Mouse (Mus musculus): Measurements from ENCODE around the gene Ncf4.
A peak's percentile ranks its signal among the peaks of the same experiment; 100 is the strongest.

The Ncf4 gene

DNA sequence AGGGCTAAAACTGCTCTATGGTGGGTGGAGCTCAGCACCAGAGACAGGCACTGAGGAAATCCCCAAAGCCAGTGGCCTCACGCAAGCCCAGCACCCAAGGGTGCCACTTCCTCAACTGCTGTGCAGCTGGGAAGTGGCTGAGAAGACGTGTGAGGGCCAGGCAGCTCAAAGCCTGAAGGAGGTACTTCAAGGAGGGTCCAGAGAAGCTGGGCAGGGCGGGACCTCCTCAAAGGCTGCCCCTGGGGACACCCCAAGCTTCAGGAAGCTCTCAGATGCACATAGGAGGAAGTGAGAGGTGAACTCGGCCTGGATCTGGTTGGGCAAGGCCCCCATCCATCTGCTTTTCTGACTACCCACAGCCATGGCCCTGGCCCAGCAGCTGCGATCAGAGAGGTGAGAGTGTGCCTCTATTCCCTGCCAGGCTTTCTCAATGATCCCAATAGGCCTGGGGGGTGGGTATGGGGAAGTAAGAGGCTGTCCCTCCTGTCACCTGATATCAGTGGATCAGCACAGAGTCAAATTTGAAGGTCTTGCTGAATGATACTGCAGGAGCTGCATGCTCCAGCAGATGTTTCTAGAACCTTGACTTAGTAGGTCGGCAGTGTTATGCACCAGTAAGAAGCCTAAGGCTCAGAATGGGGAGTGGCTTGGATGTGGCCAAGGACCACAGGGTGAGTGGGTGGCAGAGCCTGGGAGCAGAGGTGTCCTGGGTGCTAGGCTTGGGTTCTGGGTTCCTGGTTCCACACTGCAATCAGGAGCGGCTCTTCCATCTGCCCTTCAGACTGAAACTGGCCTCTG is at the start of gene Ncf4:
Ncf4 (plus strand) TSS at position 107 of the 798 bp plus-strand sequence.
- peak; percentile 20 for DNase-seq

DNA sequence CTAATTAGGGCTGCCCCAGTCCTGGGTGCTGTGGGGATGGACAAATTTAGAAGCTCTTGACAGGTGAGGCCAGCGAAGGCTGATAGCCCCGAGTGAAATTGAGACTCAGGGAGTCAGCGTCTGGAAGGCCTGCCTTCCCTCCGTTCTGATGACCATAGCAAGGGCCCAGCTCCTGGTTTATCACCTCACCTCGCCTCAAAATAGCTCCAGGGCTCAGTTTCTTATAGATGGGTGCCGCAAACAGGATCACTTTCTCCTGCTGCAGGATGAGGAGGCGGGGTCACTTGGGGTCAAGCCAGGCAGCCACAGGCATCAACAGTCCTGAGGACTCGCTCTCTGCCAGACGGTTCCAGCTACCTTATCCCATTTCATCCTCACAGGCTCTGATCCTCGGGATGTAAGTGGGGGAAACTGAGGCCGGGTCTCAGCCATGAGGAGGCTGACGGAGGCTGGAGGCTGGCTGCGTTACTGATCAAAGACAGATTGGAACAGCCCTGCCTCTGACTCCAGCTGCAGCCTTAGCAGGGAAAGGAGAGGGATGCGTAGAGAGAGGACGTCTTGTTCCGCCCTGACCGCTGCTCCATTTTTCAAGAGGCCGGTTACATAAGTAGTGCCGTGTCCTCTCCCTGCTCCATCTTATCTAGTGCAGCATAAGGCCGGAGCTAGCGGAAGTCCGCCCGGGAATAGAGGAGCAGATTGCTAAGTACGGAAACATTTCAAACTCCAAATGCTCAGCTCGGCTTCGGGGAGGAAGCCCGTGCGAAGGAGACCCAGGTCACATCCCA is 49.3 kb upstream of the Ncf4 start:
- no peak for DNase-seq

DNA sequence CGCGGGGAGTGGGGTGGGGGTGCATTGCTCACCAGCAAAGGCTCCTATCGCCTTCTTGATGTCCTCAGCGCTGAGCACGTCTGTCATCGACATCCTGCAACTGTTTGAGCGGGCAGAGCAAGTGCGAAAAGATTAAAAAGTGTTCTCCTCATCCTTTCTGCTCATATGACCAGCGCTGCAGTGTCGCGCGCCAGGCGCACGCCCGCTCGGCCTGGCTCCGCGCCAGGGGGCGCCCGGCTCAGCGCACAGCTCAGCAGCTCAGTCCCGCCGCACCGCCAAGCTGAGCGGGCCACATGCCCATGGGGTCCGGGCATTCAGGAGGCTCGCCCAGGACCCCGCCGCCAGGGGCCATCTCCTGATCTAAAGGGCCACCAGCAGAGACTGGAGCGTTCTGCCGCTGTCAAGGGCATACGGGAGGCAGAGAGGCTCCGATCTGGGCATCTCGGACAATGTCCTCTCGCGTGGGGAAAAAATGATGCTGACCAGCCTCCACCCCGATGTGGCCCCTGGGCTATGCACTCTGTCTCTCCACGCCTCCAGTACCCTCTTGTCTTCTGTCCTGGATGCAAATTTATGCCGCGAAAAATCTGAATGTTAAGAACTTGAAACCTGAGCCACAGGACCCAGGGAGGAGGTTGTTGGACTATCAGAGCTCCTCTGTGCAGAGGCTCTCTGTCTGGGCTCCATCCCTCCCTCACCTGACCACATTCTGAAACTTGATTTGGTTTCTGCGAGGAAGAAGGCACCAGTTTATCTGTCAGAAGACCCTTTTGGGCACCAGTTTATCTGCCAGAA is 40.4 kb upstream of the Ncf4 start:
- DNase-seq: no peak

DNA sequence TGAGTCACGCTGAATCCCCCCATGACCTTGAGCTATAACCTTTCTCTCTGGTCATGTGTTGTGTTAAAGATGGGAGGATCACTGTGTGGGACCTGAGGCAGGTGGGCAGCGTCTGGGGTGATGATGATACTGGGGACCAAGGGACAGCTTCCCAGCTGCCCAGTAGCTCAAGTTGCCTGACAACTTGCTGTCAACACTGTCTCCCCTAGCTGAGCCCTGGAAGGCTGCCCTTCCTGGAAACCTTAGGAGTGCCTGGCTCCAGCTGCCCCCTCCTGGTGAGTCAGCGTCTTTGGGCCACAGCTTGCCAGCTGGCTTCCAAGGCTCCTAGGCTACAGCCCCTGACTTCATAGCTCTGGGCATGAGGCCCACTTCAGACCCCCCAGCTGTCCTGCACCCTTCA is 39.4 kb upstream of the Ncf4 start:
- DNase-seq: peak; percentile 17

DNA sequence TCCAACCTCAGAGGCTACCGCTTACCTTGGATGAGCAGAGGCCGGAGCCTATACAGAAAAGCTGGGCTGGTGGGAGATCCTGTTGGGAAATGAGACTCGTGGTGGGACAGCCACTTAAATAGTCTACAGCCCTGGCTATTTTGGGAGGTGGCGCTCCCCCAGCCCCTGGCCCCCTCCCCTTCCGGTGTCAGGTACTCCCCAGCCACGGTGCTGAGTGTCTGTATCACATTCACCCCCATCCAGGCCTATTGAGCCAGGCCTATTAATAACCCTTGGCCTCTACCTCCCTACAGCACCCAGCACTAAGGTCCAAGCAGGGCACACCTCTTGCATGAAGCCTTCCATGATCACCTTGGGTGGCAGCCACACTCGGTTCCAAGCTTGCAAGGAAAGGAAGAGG is 38.3 kb upstream of the Ncf4 start, which contains the start of gene Pvalb:
Pvalb (minus strand) TSS at position 89 of the 400 bp plus-strand sequence.
- DNase-seq: no peak

DNA sequence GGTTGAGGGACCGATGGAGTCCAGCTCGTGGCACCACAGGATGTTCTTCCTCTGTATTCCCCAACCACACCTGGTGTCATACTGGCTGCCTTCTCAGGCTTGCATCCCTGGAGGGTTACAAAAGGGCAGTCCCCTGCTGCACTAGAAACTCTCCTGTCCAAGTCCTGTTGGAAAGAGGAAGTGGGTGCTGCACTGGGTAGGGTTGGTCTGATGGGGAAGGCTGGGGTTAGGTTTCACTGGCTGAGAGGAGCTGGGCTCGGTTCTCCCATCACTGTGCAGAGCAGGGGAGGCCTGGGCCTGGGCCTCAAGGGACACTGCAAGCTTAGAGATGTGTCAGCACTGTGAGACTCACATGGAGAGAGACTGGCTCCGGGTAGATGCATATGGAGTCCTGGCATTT is 34.4 kb upstream of the Ncf4 start:
- no peak for DNase-seq

DNA sequence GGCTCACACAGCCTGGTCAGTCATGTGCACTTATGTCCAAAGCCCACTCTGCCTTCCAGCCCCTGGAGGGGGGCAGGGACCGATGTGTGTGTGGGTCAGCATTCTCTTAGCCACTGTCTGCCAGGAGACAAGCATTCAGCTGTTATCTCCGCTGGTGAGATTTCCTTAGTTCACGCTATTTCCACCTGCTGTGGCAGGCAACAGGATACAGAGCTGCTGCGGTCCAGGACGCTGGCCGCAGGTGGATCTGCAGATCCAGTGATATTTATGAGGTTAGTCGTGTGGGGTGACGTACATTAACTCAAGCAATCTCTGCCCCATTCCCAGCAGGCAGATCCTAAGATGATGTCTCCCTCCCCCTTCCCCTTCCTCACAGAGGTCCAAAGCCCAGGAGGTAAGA is 33.2 kb upstream of the Ncf4 start:
- no peak for DNase-seq

DNA sequence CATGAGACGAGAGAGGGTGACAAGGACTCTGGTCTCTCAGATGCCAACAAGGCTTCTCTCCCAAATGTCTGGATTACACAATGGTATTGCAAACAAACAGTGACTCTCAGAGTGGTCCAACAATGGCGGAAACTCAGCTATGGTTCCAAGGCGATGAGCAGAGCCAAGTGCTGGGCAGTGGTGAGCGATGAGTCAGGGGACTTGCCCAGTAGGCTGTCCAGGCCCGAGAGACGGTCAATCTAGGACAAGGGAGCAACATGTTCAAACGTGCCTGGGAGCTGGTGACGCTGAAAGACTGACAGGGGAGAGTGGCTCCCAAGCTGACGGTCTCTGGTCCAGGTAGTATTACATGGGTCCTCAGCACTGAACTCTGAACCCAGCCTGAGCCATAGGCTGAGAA is 29.3 kb upstream of the Ncf4 start:
- no peak for DNase-seq

DNA sequence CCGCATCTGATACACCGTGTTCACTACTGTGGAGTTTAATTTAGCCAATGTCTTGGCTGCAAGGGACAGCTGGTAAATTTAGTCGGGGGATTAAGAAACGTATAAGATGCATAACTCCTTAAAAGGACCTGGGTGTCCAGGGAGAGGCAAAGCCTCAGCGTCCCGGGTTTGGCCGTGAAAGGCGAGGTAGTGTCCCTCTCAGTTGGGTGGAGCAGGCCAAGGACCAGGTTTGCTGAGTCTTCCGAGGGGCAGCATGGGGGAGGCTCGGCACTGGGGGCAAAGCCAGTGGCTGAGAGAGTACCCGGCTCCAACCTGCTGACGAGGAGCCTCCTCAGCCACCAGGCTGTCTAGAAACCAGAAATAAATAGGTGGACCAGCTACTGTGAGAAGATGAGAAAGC is 16.8 kb upstream of the Ncf4 start:
- no peak for DNase-seq

DNA sequence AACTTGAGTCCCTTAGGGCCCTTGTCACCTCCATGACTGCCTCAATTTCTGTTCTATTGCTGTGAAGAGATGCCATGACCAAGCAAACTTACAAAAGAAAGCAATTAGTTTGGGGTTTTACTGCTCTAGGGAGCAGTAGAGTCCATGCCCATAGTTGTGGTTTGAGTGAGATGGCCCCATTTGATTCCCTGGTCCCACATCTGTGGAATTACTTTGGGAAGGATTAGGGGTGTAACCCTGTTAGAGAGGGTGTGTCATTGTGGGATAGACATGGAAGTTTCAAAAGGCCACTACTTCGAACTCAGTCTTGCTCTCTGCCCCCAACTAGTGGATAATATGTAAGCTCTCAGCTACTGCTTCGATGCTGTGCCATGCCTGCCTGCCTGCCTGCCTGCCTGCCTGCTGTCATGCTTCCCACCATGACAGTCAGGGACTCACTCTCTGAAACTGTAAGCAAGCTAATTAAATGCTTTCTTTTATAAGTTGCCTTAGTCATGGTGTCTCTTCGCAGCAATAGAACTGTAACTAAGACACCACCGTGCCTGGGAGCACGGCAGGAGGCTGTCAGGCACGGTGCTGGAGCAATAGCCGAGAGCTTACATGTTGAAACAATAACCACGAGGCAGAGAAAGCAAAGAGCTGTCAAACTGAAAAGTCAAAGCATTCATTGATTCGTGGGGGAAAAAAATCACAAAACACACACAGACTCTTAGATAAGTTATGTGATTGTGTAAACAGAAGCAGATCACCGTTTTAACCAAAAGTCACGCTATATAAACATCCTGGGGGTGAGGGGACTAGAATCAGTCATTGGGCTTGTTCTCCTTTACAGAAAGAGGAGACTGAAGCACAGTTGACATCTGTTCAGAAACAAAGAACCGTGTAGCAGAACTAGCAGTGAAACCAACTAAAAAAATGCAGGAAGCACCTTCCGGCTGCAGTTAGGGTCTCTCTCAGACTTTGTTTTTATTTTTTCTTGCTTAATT is 13.0 kb upstream of the Ncf4 start:
- DNase-seq: no peak

DNA sequence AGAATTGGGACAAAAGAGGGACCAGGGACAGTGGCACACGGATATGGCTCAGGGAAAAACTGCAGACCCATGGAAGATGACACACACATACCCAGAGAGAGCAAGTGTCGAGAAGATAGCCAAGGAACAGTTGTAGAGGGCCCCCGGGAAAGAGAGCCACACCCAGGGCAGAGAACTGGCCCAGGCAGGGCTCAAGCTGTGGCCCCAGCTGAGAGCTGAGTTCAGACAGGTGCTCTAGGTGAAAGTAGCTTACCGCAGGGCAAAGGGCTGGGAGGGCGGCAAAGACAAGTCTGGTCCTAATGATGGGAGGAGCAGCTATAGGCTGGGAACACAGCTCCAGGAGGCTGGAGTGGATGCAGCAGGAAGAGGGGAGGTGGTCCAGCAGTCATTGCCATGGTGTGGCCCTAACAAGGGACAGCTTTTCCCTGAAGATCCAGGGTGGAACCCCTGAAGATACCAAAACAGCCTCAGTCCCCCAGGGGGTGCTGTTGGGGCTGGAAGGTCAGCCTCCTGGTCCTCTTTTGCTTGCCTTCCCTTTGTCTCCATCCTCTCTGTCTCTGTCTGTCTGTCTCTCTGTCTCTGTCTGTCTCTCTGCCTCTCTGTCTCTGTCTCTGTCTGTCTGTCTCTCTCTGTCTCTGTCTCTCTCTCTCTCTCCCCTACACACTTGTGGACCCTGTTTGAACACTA is 9.6 kb upstream of the Ncf4 start:
- no peak for DNase-seq

DNA sequence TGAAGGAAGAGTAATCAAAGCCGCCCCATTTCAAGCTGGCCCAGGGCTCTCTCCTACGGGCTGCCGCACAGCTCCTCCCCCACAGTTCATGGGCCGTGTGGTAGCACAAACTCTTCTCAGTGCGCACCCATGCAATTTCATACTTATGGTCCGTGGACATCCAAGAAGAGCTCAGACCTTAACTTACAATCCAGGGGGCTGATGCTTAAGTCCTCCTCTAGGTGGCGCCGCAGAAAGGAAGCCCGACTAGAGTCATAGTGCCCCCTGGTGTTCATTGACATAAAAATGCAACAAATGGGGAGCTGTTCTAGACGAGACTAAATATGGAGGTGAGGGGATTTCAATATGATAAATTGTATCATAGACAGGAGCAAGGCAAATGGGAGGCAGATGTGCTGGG is 5.1 kb upstream of the Ncf4 start:
- peak; percentile 64 for DNase-seq

DNA sequence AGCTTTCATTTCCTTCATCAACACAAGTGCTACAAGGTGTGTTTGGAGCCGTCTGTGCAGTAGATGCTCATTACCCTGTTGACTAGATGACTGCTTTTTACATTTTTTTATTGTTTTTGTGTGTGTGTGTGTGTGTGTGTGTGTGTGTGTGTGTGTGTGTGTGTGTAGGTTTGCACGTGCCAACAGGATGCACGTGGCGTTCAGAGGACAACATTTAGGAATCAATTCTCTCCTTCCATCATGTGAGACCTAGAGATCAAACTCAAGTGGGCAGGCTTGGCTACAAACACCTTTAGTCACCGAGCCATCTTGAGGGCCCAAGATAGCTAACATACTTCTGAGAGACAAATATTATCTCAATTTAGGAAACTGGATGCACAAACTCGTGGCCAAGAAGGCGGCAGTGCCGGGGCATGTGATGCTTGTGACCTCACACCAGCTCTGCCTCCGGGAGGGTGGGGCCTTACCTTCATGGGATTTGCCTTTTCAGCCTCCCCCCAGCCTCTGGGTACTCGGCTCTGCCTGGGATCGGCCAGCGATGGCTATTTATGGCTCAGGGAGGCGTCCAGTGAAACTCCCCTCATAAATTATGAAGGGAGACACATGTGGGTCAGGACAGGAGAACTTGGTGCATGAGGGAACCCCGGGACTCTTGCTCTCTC is 4.5 kb upstream of the Ncf4 start:
- no peak for DNase-seq

DNA sequence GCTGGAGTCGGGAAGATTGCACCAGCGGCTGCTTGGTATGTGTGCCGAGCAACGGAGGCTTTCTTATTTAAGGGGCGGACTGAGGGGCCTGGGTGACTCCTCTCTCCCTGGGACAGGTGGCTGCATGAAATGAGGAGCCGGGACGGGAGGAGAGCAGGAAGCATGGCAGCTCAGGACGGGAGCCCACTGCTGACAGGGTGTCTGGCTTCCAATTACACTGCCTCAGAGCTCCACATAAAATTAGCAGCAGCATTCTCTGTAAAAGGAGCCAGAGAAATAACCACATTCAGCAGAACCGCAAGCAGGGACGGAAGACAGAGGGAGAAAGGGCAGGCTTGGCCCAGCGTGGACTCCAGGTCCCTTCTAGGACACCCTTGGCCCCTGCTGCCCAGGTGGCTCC is 3.3 kb upstream of the Ncf4 start:
- no peak for DNase-seq

DNA sequence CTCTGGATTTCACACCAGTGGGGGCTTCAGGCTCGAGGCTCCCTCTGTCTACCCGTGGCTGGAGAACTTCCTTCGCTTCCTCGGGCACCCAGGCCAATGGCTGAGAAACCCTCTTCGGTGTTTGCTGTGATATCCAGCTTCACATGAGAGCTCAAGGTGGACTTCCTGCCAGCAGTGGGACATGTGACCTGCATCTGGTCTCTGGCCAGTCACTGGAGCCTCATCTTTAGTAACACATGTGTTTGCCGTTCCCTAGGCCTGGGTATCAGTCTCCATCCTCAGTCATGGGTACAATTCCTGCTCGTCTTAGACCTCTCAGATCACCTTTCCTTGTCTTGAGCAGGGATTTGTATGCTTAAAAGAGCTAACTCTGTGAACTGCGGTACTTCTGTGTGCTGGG is 1.5 kb upstream of the Ncf4 start:
- no peak for DNase-seq

DNA sequence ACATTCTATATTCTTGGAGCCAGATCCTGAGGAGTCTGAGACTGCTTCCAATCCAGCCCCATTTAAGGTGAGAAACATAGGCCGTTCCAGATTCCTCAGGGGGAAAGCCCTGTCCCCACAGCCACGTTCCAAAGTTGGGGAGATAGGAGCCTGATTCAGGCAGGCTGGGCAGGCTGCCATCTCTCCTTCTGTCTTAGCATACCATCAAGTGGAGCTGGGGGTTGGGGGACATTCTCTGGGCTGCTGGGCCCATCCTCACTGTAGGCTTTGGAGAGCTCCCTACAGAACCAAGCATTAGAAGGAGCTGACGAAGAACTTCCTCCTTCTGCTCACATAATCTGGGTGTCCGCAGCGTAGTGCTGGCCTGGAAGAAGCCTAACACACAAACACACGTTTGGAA is 827 bp upstream of the Ncf4 start:
- no peak for DNase-seq

DNA sequence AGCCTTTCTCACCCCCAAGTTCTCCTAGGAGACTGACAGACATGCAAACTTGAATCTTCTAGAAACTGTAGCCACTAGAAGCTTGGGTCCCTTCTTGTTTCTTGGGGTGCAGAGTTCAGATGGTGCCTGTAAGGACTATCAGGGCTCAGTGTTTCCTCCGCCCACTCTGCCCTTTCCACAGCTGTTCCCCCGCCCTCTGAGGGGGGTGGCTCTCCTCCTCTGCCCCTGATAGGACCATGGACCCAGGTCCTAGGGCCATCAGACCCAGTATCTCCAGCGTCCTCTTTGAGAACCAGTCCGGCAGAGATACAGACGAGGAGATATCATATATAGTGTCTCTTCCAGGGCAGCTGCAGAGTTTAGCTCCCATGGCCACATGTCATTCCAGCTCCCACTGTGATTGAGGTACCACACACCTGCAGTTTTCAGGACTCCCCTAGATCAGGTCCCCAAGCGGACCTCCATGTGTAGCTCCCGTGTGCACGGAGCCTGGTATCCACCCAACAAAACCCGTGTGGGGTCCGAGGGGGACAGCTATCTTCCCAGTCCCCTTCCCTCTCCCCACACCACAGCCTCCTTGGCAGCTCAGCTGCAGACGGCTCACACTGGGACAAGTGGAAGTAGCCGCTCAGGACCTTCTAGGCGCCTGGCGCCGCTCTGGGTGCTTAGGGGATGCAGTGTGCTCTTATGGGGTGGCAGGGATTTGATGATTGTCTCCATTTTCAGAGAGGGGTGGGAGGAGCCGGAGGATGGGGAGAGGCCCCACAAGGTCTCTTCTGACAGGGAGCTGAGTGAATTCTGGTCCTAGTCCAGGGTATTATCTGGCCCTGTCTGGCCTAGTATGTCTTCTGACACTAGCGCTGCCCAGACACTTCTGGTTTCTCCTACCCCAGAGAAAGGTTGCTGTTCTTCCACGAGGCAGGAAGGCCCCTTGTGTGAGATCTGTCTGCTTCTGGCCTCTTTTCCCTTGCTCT is 1.8 kb downstream of the Ncf4 start:
- no peak for DNase-seq

DNA sequence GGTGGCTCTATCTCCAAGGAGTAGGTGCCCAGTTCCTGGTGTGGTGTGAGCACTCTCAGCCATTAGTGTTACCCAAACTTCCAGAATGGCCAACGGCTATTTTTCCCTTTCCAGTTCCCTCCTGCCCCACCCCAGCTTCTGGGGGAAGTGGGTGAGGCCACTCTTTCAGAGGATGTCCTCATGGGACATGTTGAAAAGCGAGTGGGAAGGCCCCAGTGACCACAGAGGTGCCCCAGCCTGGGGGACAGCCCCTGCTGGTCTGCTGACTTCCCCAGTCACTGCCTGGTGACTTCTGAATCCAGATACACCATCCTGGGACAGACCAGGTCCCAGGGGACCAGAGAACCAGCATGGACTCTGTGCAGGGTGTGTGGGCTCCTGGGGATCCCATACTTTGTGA is 3.1 kb downstream of the Ncf4 start:
- DNase-seq: no peak

DNA sequence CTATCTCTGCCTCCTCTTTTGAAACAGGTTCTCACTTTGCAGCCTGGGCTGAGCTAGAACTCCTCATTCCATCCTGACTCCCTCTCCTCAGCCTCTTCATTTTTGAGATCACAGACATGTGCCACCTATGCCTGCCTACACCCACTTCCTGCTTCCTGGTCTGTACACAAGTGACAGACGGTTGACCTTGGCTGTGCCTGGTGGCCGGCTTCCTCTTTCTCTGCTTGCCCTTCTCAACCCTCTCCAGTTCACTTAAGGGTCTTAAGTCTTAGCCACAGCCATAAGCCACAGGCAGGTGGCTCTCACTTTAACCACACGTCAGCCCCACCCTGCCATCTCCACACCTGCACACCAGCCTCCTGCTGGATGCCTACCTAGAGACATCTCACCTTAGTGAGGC is 3.8 kb downstream of the Ncf4 start:
- DNase-seq: no peak

DNA sequence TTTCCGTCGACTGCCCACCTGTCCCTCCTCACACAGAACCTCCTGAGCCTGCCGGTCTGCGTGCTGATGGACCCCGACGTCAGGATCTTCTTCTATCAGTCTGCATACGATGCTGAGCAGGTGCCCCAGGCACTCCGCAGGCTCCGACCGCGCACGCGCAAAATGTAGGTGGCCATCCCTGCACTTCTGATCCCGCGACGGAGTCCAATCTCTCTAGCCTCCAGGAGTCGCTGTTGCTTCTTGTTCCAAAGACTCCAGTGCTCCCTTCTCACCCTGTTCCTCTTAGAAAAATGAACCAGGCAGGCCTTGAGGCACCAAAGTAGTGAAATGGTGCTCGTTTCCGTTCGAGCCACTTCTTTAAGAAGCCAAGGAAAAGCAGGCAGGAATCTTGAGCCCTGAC is 10.2 kb downstream of the Ncf4 start:
- peak; percentile 14 for DNase-seq

Data from kidney, adult 9 months (tissue).